Mouse (Mus musculus) MEL-GATA-1-ER (cell line): ENCODE measurements around the gene Foxq1.

Experiments used
- DNase-seq: peaks from one replicate; pipeline ENCODE4 v3.0.0-alpha.2; 2012; ENCODE audit warnings: low read depth; ENCODE audit errors: extremely low read depth

The Foxq1 gene

DNA sequence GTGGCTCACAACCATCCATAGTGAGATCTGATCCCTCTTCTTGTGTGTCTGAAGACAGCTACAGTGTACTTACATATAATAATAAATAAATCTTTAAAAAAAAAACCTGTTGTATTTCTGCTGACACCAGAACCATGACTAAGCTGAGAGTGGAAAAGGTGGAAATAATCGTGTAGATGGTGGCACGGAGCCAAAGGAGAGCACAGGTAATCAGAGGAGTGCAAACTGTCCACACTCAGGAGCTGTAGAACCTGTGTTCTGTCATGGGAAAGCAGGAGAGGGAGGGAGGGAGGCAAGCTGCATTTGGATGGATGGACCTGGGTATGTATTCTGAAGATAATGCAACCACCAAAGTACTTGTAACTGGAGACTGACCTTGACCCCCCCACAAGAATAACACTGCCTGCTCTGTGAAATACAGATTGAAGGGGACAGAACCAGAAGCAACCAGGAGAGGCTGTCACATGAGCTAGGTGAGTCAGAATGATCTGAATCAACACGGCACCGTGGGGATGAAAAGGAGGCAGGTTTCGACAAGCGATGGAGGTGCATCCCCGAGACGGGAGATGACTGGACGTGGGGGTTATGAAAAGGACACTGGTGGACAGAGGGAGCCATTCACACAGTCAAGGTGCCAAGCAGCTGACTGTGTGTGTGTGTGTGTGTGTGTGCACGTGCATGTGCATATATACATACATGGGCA, 17.0 kb downstream of the Foxq1 start:
- no peak for DNase-seq

DNA sequence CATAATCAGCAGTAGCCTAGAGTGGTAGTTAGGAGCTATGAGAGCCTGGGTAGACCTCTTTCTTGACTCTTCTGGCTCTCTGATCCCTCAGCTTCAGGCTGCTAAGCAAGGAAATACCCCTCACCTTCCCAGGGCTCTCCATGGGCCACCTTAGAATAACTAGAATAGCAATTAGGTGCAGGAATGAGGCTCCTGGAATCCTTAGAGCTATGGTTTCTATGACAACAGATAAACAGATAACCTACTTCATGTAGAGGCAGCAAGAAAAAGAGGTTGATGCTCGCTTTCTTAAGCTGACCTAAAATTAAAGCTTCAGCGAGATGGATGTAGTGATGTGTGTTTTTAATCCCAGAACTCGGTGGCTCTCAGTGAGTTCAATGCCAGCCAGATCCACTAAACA, 18.7 kb downstream of the Foxq1 start:
- no peak for DNase-seq

DNA sequence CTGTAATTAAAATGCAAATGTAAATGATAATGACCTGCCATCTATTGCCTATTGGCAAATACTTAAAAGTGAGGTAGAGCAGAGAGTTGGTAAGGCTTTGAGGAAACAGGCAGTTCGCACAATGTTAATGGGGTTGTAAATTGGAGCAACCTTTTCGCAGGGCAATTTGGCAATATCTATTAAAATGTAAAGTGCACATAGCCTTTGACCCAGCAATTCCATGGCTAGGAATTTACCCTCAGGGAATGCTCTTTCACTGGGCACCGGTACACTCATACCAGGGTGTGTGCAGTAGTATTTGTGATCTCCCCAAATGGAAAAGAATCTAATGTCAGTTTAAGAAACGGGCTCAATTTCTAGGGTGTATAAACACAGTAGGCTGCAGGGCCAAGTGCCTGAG, 20.8 kb downstream of the Foxq1 start:
- DNase-seq = no peak

DNA sequence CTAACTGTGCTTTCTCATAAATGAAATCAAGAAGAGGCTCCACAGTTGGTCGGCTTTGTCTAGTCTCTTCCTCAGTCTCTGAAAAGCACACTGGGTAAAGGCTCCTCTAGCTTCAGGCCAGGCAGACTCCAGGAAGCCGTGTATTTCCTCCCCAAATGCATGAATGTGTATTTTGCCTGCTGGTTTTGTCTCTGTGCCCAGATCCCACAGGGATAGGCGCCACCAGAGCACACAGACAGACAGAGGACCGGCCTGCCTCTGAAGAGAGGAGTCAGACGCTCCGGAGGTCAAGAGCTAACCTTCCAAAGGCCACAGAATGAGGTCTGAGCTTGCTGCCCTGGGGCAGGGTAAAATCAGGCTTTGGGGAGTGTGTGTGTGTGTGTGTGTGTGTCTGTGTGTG, 21.6 kb downstream of the Foxq1 start:
- DNase-seq = no peak

DNA sequence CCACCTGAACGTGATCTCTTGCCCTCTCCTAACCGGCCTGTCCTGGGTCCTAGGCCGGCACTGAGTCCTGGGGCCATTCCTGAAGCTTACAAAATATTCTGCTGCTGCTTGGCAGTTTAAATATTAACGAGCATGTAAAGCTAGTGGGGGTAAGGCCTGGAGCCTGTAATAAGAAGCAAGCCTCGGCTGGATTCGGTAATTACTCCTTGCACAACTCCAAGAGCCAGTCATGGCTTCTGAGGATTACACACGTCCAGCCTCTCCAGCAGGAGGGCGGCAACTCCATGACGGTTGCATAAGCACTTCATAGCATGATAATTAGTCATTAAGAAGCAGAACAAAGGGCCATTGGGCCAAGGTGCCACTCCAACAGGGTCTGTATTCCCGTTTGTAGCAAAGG, 22.5 kb downstream of the Foxq1 start:
- DNase-seq = no peak

DNA sequence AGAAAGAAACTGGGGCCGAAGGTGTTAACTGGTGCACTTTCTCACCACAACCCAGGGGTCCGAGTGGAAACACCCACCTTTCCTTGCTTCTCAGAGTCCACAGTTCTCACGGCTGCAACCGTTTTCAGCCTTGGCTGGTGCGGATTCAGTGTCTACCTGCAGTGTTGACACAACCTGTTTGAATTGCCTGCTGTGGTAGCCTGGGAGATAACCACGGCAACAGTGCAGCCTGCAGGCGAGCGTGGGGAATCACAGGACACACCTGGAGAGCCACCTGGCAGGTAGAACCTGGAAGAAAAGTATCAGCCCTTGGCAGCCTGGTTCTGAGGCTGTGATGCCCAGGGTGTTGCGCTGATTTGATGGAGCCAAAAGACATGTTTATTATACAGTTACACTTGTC, 23.9 kb downstream of the Foxq1 start:
- DNase-seq = no peak

DNA sequence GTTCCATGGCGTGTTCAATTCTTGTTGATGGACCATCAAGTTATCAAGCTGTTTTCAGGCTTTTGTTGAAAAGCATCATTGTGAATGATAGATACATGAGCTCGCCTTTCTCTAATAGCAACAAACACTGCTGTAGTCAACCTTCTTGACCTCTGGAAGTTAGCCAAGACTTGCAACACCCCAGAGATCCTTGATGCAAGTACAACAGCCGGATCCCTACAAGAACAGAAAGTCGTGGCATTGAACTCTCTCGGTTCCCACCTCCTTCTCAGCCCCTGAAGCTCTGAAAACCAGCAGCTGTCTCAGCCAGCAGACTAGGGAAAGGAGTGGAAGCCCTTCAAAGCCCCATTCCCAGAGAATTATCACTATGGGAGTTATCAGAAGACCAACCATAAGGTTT, 31.4 kb downstream of the Foxq1 start:
- no peak for DNase-seq

DNA sequence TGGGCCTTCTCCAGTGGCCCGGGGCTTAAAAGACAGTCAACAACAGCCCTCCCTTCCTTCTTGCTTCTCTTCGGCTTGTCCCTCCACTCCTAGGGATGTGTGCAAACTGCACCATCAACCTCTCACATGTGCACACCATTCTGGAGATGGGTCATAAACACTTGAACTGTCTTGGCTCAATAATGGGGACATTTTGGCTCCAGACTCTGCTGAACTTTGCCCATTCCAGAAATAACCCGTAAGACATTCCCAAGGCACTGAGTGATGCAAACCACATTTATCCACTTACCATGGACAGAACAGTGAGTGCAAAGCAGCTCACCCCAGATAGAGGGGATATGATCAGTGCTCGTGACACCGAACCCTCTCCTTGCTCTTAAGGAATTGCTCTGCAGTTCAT, 43.6 kb downstream of the Foxq1 start:
- DNase-seq = no peak

DNA sequence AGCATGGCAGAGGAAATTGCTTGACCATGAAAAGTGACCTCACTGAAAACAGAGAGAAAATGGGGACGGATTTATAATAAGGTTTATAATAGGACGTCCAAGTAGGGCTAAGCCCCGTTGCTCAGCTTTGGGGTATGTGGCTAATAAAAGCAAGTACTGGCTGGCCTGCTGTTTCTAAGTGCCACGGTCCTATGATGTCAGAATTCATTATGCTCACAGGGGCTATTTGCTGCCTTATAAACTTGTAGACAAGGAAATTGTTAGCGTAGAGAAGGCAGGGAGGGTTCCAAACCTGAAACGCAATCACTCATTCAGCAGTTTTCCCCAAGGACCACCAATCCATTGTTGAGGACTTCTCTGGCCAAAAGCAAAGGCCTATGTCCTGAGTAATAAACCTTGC, 48.0 kb downstream of the Foxq1 start:
- DNase-seq = no peak
